Comparison of ENCODE assay signal across 8 mouse cellular contexts in the genomic region with DNA sequence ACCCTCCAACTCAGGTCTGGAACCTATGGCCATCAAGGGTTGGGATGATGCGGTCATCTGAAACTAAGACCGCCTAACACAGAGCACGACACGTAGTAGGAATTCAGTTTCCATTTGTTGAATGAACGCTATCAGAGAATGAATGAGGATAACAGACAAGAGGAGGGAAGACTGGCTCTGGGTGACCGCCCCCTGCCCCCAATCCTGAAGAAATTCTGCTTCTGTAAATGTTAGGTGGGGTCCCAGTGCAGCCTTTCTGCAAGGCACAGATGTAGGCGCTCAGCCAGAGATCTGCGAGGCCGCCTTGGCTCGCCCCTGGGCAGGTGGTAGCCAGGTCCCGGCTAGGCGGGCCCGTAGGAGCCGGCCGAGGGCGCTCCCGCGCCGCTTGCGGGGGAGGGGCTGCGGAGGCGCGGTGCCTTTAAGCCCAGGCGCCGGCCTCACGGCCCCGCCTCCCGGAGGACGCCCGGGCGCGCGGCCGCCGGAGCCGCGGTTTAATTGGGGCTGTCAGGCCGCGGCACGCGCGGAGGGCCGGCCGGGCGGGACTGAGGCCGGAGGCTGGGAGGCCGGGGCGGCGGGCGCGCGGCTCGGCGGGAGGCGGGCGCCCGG. TPM values are rescaled to one million over a fixed set of nuclear protein-coding genes. Genes with fewer than 3 reads are reported as not detected.
DNase-seq lines count a peak whose midpoint lies in the region; ATAC-seq and TF ChIP-seq lines count a peak whose summit lies in the region.

A gene (plus strand): TSS at position 521 of the 606 bp plus-strand sequence.

- in situ Hi-C loops in Patski (cut with MboI; ENCODE audit: low pct_unique_long_range_greater_than_20kb) = no loop called here

- peak within 1 kb of the TSS; percentile 97 for H3K4me2 ChIP-seq in hindbrain, embryonic 11.5 days (replicated peaks; ENCODE audit: low read depth, low read length)
- H3K4me2 ChIP-seq in lung, postnatal 0 days (replicated peaks; ENCODE audit: low read depth, low read length) = peak within 1 kb of the TSS; percentile 86

- under 1% methylated on average over 42 of the region's 57 CpGs for WGBS in hindbrain, embryonic 11.5 days
- WGBS in lung, postnatal 0 days = 0% methylated on average over 18 of the region's 57 CpGs

- no peak for TF ChIP-seq CTCF in Patski (IDR thresholded peaks at IDR 0.05)
- TF ChIP-seq CTCF in lung, postnatal 0 days (IDR thresholded peaks at IDR 0.05) = no peak

- H3K4me3 ChIP-seq in hindbrain, embryonic 11.5 days (ENCODE audit: low read depth, low read length) = peak within 1 kb of the TSS; percentile 59
- peak within 1 kb of the TSS; percentile 83 for H3K4me3 ChIP-seq in lung, postnatal 0 days (ENCODE audit: low read depth, low read length)

- CTCF ChIA-PET in Patski (lab: Charles Lee) = interaction anchor here (0.8 to 4.6 kb wide), 6 partner anchors 17 to 79 kb away, joined by 3 to 23 read pairs (median 4); no protein-coding TSS in a partner anchor

- 0 out of 2 replicates have a peak, but pooled peaks have one; percentile 10 for TF ChIP-seq EP300 in lung, postnatal 0 days (IDR thresholded peaks at IDR 0.05)

- no peaks in the 10 kb centered on the region for H3K27me3 ChIP-seq in Patski
- no peaks in the 10 kb centered on the region for H3K27me3 ChIP-seq in hindbrain, embryonic 11.5 days (ENCODE audit: control insufficient read depth, insufficient read depth, low read length)
- no peaks in the 10 kb centered on the region for H3K27me3 ChIP-seq in lung, postnatal 0 days (replicated peaks; ENCODE audit: insufficient read depth, low read length)

- no peaks in the 10 kb centered on the region for H3K9me3 ChIP-seq in hindbrain, embryonic 11.5 days (ENCODE audit: control insufficient read depth, low read length)
- no peaks in the 10 kb centered on the region for H3K9me3 ChIP-seq in lung, postnatal 0 days (ENCODE audit: low read length)

- no peaks in the 10 kb centered on the region for H3K36me3 ChIP-seq in hindbrain, embryonic 11.5 days (ENCODE audit: control insufficient read depth, insufficient read depth, low read length)
- no peaks in the 10 kb centered on the region for H3K36me3 ChIP-seq in lung, postnatal 0 days (ENCODE audit: insufficient read depth, low read length)

- POLR2A ChIA-PET in Patski (lab: Charles Lee) = interaction anchor here (0.9 to 1.9 kb wide), 6 partner anchors 10 to 62 kb away, joined by 3 to 5 read pairs (median 4); no protein-coding TSS in a partner anchor

- H3K4me1 ChIP-seq in hindbrain, embryonic 11.5 days (replicated peaks; ENCODE audit: control insufficient read depth, insufficient read depth, low read length) = peaks cover 13% of the 10 kb centered on the region
- peaks cover 22% of the 10 kb centered on the region for H3K4me1 ChIP-seq in lung, postnatal 0 days (ENCODE audit: insufficient read depth, low read depth, low read length)

- H3K9ac ChIP-seq in hindbrain, embryonic 11.5 days (ENCODE audit: low read depth, low read length) = peak within 1 kb of the TSS; percentile 80
- peak within 1 kb of the TSS; percentile 82 for H3K9ac ChIP-seq in lung, postnatal 0 days (replicated peaks; ENCODE audit: low read depth)

- peak within 1 kb of the TSS; percentile 94 for H3K27ac ChIP-seq in hindbrain, embryonic 11.5 days (ENCODE audit: low read depth, low read length)
- H3K27ac ChIP-seq in lung, postnatal 0 days (ENCODE audit: low read length) = peak within 1 kb of the TSS; percentile 98

- ATAC-seq in Patski = peak; percentile 34
- peak; percentile 21 for ATAC-seq in frontal cortex, adult (ENCODE audit: low TSS enrichment)
- peak; percentile 86 for ATAC-seq in hindbrain, embryonic 11.5 days (ENCODE audit: low FRiP score)
- peak; percentile 71 for ATAC-seq in lung, postnatal 0 days

- no peak for DNase-seq in Patski (ENCODE audit: low read depth, low spot score)
- peak; percentile 83 for DNase-seq in cerebellum, adult 9-10 months
- peak; percentile 89 for DNase-seq in hindbrain, embryonic 11.5 days (ENCODE audit: low spot score)
- peak; percentile 74 to 86 for DNase-seq in layer of hippocampus, postnatal 10 days (ENCODE audit: low spot score in 2 of 2)
- DNase-seq in lung, postnatal 0 days (ENCODE audit: low spot score) = peak; percentile 91
- peak; percentile 75 for DNase-seq in retina, adult 2 months (ENCODE audit: low read depth, low spot score)
- DNase-seq in thymus, postnatal 14 days = peak; percentile 77

RNA-seq across cellular contexts. Expression of the gene that starts here (rescaled TPM):
- polyA plus RNA-seq in Patski (2021) = 13.6 TPM
- 25.0 and 25.8 TPM in 2 replicates for polyA plus RNA-seq in hindbrain, embryonic 11.5 days (2014; fragmentation: Nextera tagmentation; extraction: Ambion mirVana)
- total RNA-seq in layer of hippocampus, postnatal 10 days (2021) = 10 to 100 TPM; 58.7 to 64.2 TPM
- 25.7 and 27.8 TPM in 2 replicates for polyA plus RNA-seq in lung, postnatal 0 days (2015; fragmentation: Nextera tagmentation; extraction: Ambion mirVana)

Comparison
In these comparisons a context has a peak if more than half of its experiments do, and no peak if none do; other contexts are left out.
1. ATAC-seq: peak in every context shown above with its lines; median percentile 86 in hindbrain, embryonic 11.5 days; 71 in lung, postnatal 0 days; 34 in Patski; 21 in frontal cortex, adult.